Mouse (Mus musculus): ENCODE measurements around the gene Rab27a. TPM values are rescaled to one million over a fixed set of nuclear protein-coding genes. Genes with fewer than 3 reads are reported as not detected.

The Rab27a gene
- polyA plus RNA-seq, 1 experiment = 0.06 TPM

DNA sequence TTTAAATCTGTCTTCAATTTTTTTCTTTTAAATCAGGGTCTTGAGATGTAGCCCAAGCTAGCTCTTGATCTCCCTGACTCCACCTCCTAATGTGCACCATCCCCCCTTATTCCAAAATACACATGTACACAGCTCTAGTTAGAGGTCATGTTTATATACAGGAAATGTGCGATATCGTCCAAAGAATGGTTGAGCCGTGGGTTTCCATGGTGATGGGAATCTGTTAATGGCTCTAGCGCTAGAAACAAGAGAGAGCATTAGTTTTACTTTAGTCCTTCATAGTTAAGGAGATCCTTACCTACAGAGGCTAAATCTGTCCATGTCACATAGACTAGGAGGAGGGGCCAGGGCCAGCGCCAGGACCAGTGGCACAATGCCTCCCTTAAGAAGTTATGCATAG, 5.2 kb downstream of the Rab27a start:
- Histone ChIP-seq H3K4me3 (ENCODE audit: insufficient read depth, poor library complexity, severe bottlenecking) (no peak overlapping the region), H3K36me3 (ENCODE audit: control insufficient read depth, insufficient read depth) (no peaks in the 10 kb centered on the region), H3ac (ENCODE audit: control insufficient read depth, insufficient read length, low read depth) (no peak overlapping the region), H3K79me3 (ENCODE audit: low read depth) (no peaks in the 10 kb centered on the region), H3K27me3 (ENCODE audit: control insufficient read depth, insufficient read depth, insufficient read length) (peaks cover 13% of the 10 kb centered on the region), H3K79me2 (ENCODE audit: control insufficient read depth, insufficient read depth) (no peaks in the 10 kb centered on the region)
- TF ChIP-seq MAX (IDR thresholded peaks at IDR 0.05) (no peak), USF1 (IDR thresholded peaks at IDR 0.05; ENCODE audit: low read depth) (no peak), MYOD1 (IDR thresholded peaks at IDR 0.05; ENCODE audit: control insufficient read depth, insufficient read length, low read depth) (no peak), CEBPB (IDR thresholded peaks at IDR 0.05; ENCODE audit: low read depth) (no peak), MYOG (IDR thresholded peaks at IDR 0.05; ENCODE audit: control insufficient read depth, extremely low read depth, insufficient read length) (no peak), CTCF (IDR thresholded peaks at IDR 0.05; ENCODE audit: control insufficient read depth, insufficient read depth, insufficient read length) (no peak), FOSL1 (IDR thresholded peaks at IDR 0.05; ENCODE audit: insufficient read depth, low read length, poor library complexity, severe bottlenecking) (no peak)

DNA sequence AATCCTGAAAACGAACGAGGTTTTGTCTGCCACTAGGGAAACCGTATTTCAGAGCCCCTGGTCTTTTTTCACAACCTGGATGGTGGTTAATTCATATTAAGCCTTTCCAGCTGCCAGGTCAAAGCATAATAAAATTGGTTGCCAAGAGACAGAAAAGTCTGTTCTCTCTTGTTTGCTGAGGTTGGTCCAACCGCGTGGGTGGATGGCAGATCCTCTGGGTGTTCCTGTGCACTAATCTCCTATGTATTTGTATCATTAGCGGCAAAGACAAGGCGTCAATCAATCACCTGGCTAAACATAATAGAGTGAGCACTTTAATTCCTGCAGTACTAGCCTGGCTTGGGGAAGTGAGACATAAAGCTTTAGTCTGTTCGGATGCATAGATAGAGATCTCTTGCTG, 6.0 kb downstream of the Rab27a start:
- H3K4me3 ChIP-seq (ENCODE audit: insufficient read depth, poor library complexity, severe bottlenecking) = no peak overlapping the region
- H3K36me3 ChIP-seq (ENCODE audit: control insufficient read depth, insufficient read depth) = no peaks in the 10 kb centered on the region
- H3ac ChIP-seq (ENCODE audit: control insufficient read depth, insufficient read length, low read depth) = no peak overlapping the region
- peaks cover 12% of the 10 kb centered on the region for H3K27me3 ChIP-seq (ENCODE audit: control insufficient read depth, insufficient read depth, insufficient read length)
- H3K79me3 ChIP-seq (ENCODE audit: low read depth) = no peaks in the 10 kb centered on the region
- H3K79me2 ChIP-seq (ENCODE audit: control insufficient read depth, insufficient read depth) = no peaks in the 10 kb centered on the region
- TF ChIP-seq FOSL1 (IDR thresholded peaks at IDR 0.05; ENCODE audit: insufficient read depth, low read length, poor library complexity, severe bottlenecking) (no peak), USF1 (IDR thresholded peaks at IDR 0.05; ENCODE audit: low read depth) (no peak), MAX (IDR thresholded peaks at IDR 0.05) (no peak), MYOD1 (IDR thresholded peaks at IDR 0.05; ENCODE audit: control insufficient read depth, insufficient read length, low read depth) (no peak), CEBPB (IDR thresholded peaks at IDR 0.05; ENCODE audit: low read depth) (no peak), MYOG (IDR thresholded peaks at IDR 0.05; ENCODE audit: control insufficient read depth, extremely low read depth, insufficient read length) (no peak), CTCF (IDR thresholded peaks at IDR 0.05; ENCODE audit: control insufficient read depth, insufficient read depth, insufficient read length) (no peak)

DNA sequence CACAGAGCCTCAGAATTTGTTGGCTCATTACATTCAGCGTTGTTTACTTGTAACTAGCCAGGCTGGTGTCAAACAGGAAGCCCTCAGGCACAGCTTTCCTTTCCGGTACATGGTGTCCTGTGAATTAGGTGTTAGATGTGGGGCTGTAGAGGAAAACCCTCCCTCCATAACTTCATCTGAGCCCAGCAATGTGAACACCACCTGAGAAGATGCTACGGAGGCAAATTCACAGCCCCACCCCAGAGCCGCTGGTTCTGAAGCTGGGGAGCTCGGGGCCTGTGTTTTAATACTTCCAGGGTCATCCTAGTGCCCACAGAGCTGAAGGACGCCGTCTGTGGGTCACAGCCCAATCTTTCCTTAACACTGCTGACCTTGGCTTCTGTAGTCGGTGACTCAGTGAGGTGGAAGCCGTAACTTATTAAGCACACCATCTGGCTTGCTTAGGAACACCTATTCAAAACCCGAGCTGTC, 10.8 kb downstream of the Rab27a start:
- H3K36me3 ChIP-seq (ENCODE audit: control insufficient read depth, insufficient read depth) = no peaks in the 10 kb centered on the region
- H3K4me3 ChIP-seq (ENCODE audit: insufficient read depth, poor library complexity, severe bottlenecking) = no peak overlapping the region
- no peaks in the 10 kb centered on the region for H3K79me2 ChIP-seq (ENCODE audit: control insufficient read depth, insufficient read depth)
- H3K79me3 ChIP-seq (ENCODE audit: low read depth) = no peaks in the 10 kb centered on the region
- TF ChIP-seq FOSL1 (IDR thresholded peaks at IDR 0.05; ENCODE audit: insufficient read depth, low read length, poor library complexity, severe bottlenecking) (no peak), CEBPB (IDR thresholded peaks at IDR 0.05; ENCODE audit: low read depth) (no peak), USF1 (IDR thresholded peaks at IDR 0.05; ENCODE audit: low read depth) (no peak), MYOD1 (IDR thresholded peaks at IDR 0.05; ENCODE audit: control insufficient read depth, insufficient read length, low read depth) (no peak), MAX (IDR thresholded peaks at IDR 0.05) (no peak), MYOG (IDR thresholded peaks at IDR 0.05; ENCODE audit: control insufficient read depth, extremely low read depth, insufficient read length) (no peak), CTCF (IDR thresholded peaks at IDR 0.05; ENCODE audit: control insufficient read depth, insufficient read depth, insufficient read length) (no peak)
- H3ac ChIP-seq (ENCODE audit: control insufficient read depth, insufficient read length, low read depth) = no peak overlapping the region
- peaks cover 12% of the 10 kb centered on the region for H3K27me3 ChIP-seq (ENCODE audit: control insufficient read depth, insufficient read depth, insufficient read length)

DNA sequence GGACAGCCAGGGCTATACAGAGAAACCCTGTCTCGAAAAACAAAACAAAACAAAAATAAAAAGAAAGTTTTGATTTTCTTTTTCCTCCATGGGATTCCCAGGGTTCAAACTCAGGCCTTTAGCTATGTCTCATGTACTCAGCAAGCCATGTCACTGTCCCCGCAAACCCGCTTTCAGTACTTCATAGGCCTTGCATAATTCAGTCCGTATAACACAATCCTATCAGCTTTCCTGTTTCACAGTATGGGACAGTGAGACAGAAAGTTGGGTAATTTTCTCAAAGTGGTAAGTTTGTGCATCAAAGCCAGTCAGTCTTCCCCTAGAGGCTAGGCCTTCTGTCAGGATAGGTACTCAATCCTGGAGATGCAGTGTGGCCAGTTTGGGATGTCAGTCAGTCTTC, 14.6 kb downstream of the Rab27a start:
- Histone ChIP-seq H3K27me3 (ENCODE audit: control insufficient read depth, insufficient read depth, insufficient read length) (peaks cover 9% of the 10 kb centered on the region), H3K4me3 (ENCODE audit: insufficient read depth, poor library complexity, severe bottlenecking) (no peak overlapping the region), H3K79me2 (ENCODE audit: control insufficient read depth, insufficient read depth) (no peaks in the 10 kb centered on the region), H3K79me3 (ENCODE audit: low read depth) (no peaks in the 10 kb centered on the region), H3K36me3 (ENCODE audit: control insufficient read depth, insufficient read depth) (no peaks in the 10 kb centered on the region), H3ac (ENCODE audit: control insufficient read depth, insufficient read length, low read depth) (no peak overlapping the region)
- no peak for TF ChIP-seq MYOD1 (IDR thresholded peaks at IDR 0.05; ENCODE audit: control insufficient read depth, insufficient read length, low read depth)
- no peak for TF ChIP-seq CEBPB (IDR thresholded peaks at IDR 0.05; ENCODE audit: low read depth)
- TF ChIP-seq USF1 (IDR thresholded peaks at IDR 0.05; ENCODE audit: low read depth) = no peak
- no peak for TF ChIP-seq MAX (IDR thresholded peaks at IDR 0.05)

DNA sequence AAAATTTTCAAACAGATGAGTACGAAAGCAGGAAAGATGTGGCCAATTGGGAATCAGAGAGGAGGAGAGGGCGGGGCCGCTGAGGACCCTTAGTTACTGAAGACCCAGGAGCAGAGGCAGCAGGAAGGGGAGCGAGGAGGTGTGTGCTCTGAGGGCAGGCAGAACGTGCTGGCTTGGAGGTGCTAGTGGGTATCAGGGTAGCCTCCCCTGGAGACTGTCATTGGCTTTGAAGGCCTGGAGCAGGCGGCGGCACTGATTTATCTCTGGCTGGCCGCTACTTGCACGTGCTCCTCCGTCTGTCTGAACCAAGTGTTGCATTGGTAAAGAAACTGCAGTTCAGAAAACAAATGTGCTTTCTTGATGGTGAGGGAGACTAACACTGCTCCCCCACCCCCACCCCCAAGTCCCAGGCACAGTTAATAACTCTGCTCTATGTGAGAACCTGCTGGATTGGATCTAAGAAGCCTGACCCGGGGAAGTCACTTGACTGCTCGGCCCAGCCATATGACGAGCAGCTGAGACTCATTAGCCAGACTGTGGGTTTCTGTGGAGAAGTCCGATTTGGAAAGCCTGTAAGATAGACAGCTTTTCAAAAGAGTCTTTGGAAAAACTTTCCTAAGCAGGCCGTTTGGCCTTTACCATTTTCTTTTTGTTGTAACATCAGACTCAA, 19.1 kb downstream of the Rab27a start:
- Histone ChIP-seq H3K36me3 (ENCODE audit: control insufficient read depth, insufficient read depth) (no peaks in the 10 kb centered on the region), H3K4me3 (ENCODE audit: insufficient read depth, poor library complexity, severe bottlenecking) (no peak overlapping the region), H3K79me2 (ENCODE audit: control insufficient read depth, insufficient read depth) (no peaks in the 10 kb centered on the region), H3ac (ENCODE audit: control insufficient read depth, insufficient read length, low read depth) (no peak overlapping the region), H3K27me3 (ENCODE audit: control insufficient read depth, insufficient read depth, insufficient read length) (peaks cover 6% of the 10 kb centered on the region), H3K79me3 (ENCODE audit: low read depth) (no peaks in the 10 kb centered on the region)
- TF ChIP-seq USF1 (IDR thresholded peaks at IDR 0.05; ENCODE audit: low read depth) (no peak), CEBPB (IDR thresholded peaks at IDR 0.05; ENCODE audit: low read depth) (no peak), CTCF (IDR thresholded peaks at IDR 0.05; ENCODE audit: control insufficient read depth, insufficient read depth, insufficient read length) (no peak), MYOD1 (IDR thresholded peaks at IDR 0.05; ENCODE audit: control insufficient read depth, insufficient read length, low read depth) (no peak), FOSL1 (IDR thresholded peaks at IDR 0.05; ENCODE audit: insufficient read depth, low read length, poor library complexity, severe bottlenecking) (no peak), MYOG (IDR thresholded peaks at IDR 0.05; ENCODE audit: control insufficient read depth, extremely low read depth, insufficient read length) (no peak), MAX (IDR thresholded peaks at IDR 0.05) (no peak)

DNA sequence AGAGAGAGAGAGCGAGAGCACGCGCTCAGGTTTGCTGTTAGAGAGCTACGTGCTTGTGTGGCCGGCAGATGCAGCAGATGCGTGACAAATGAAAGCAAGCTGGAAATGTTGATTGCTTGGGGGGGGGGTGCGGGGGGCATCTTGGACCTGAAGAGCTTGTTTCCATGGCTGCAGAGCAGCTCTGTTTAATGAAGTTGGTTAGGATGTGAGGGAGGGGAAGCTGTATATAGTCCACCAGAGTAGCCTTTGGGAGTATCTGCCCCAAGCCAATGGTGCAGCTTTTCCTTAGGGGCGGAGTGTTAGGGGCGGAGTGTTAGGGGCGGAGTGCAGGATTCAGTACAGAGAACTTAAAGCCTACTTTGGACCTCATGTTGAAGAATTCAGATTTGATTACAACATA, 22.4 kb downstream of the Rab27a start:
- Histone ChIP-seq H3K79me2 (ENCODE audit: control insufficient read depth, insufficient read depth) (no peaks in the 10 kb centered on the region), H3K27me3 (ENCODE audit: control insufficient read depth, insufficient read depth, insufficient read length) (peaks cover 6% of the 10 kb centered on the region), H3ac (ENCODE audit: control insufficient read depth, insufficient read length, low read depth) (no peak overlapping the region), H3K4me3 (ENCODE audit: insufficient read depth, poor library complexity, severe bottlenecking) (no peak overlapping the region), H3K79me3 (ENCODE audit: low read depth) (no peaks in the 10 kb centered on the region), H3K36me3 (ENCODE audit: control insufficient read depth, insufficient read depth) (no peaks in the 10 kb centered on the region)
- TF ChIP-seq MYOD1 (IDR thresholded peaks at IDR 0.05; ENCODE audit: control insufficient read depth, insufficient read length, low read depth) (no peak), MYOG (IDR thresholded peaks at IDR 0.05; ENCODE audit: control insufficient read depth, extremely low read depth, insufficient read length) (no peak), CTCF (IDR thresholded peaks at IDR 0.05; ENCODE audit: control insufficient read depth, insufficient read depth, insufficient read length) (no peak), FOSL1 (IDR thresholded peaks at IDR 0.05; ENCODE audit: insufficient read depth, low read length, poor library complexity, severe bottlenecking) (no peak), CEBPB (IDR thresholded peaks at IDR 0.05; ENCODE audit: low read depth) (no peak)
